Mouse (Mus musculus): ENCODE data around the gene Arhgap35.

GRCm38 (mm10) chr7:16477628-16478027, 137.2 kb downstream of the Arhgap35 start, which contains the start of gene Npas1:
- TF ChIP-seq CTCF (IDR thresholded peaks at IDR 0.05; ENCODE audit: borderline replicate concordance, extremely low read depth, insufficient read depth, insufficient read length) (no peak), POLR2A (IDR thresholded peaks at IDR 0.05; ENCODE audit: borderline replicate concordance, extremely low read depth, insufficient read depth, insufficient read length, poor library complexity, severe bottlenecking) (no peak)

Measured in brain, embryonic 14.5 days (tissue).